Mouse (Mus musculus): ENCODE results near the gene Pah. TPM values are rescaled to one million over a fixed set of nuclear protein-coding genes. Genes with fewer than 3 reads are reported as not detected.

Pah gene
- polyA plus RNA-seq, 1 experiment from 2014 or later, result not detected

DNA sequence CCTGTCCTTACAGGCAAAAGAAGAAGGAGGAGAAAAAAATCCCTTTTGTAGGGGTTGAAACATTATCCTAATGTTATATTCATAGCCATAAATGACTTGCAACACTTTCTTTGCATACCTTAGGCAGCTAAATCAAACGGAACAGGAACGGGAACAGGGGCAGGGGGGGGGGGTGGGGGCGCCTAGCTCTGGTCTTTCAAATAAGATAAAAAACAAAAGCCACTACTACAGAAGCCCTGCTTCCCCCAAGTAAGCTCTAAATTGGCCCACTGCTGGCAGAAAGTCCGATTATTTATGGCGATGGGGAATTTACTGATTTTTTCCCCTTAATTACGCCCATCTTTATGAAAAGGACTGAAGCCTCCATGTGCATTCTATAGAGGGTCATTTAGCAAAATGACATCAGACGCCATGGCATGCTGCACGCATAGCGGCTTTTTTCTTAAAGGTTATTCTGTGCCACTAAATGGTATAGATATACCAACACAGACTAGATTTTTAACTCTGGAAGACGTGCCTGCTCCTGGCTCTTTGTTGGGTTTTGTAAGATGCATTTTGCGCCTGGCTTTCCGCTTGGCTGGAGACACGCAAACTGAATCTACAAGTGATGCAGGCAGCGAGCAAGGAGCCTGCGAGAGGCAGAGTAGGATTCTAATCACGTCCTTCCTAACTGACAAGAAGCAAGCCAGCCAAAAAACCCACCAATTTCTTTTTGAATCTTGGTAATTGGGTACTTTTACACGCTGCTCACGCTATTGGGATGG, 32.2 kb upstream of the Pah start:
- Histone ChIP-seq H3K4me1 (ENCODE audit: control insufficient read depth, insufficient read depth, low read length) (peaks cover 13% of the 10 kb centered on the region; the same call in 1 of the 2 replicates), H3K4me2 (ENCODE audit: low read depth, low read length) (no peak overlapping the region), H3K9ac (ENCODE audit: low read depth, low read length) (no peak overlapping the region), H3K9me3 (ENCODE audit: control insufficient read depth, low read length) (no peaks in the 10 kb centered on the region), H3K36me3 (ENCODE audit: control insufficient read depth, insufficient read depth, low read length) (no peaks in the 10 kb centered on the region), H3K27ac (replicated peaks; ENCODE audit: low read depth, low read length) (no peak overlapping the region), H3K4me3 (ENCODE audit: low read depth, low read length) (no peak overlapping the region), H3K27me3 (replicated peaks; ENCODE audit: control insufficient read depth, insufficient read depth, low read length) (peaks cover 97% of the 10 kb centered on the region)
- ATAC-seq (ENCODE audit: low read depth) (no peak), DNase-seq (ENCODE audit: low spot score) (peak; percentile 47)
- 2% methylated on average over 18 of the region's 18 CpGs for WGBS

DNA sequence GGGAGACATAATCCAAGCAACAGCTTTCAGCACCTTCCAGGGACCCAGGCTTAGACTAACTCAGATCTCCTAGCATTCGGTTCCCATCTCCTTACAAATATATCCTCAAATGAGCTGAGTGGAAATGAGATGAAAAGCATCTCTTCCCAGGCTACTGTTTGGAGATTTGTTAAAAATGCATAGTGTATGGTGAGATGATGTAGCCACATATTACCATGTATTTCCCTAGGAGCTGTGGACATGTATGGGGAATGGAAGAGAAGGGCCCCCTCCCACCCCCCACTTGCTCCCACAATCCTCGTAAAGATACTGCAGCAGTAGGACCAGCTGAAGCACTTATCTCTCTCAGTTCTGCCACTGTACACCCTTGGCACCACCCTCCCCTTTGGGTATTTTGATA, 31.3 kb upstream of the Pah start:
- Histone ChIP-seq H3K27me3 (replicated peaks; ENCODE audit: control insufficient read depth, insufficient read depth, low read length) (peaks cover 97% of the 10 kb centered on the region), H3K4me1 (ENCODE audit: control insufficient read depth, insufficient read depth, low read length) (peaks cover 18% of the 10 kb centered on the region), H3K9me3 (ENCODE audit: control insufficient read depth, low read length) (no peaks in the 10 kb centered on the region), H3K4me3 (ENCODE audit: low read depth, low read length) (no peak overlapping the region), H3K4me2 (ENCODE audit: low read depth, low read length) (no peak overlapping the region), H3K9ac (ENCODE audit: low read depth, low read length) (no peak overlapping the region), H3K36me3 (ENCODE audit: control insufficient read depth, insufficient read depth, low read length) (no peaks in the 10 kb centered on the region), H3K27ac (replicated peaks; ENCODE audit: low read depth, low read length) (no peak overlapping the region)
- ATAC-seq (ENCODE audit: low read depth) (no peak), DNase-seq (ENCODE audit: low spot score) (no peak)
- 7% methylated on average over 2 of the region's 2 CpGs for WGBS

GRCm38 (mm10) chr10:87491485-87492040, 30.0 kb upstream of the Pah start:
- no peaks in the 10 kb centered on the region for H3K36me3 ChIP-seq (ENCODE audit: control insufficient read depth, insufficient read depth, low read length)
- peak; percentile 24 for DNase-seq (ENCODE audit: low spot score)
- H3K4me1 ChIP-seq (ENCODE audit: control insufficient read depth, insufficient read depth, low read length), result peaks cover 9% of the 10 kb centered on the region
- ATAC-seq (ENCODE audit: low read depth), result no peak
- H3K27ac ChIP-seq (replicated peaks; ENCODE audit: low read depth, low read length), result no peak overlapping the region
- peaks cover 95% of the 10 kb centered on the region for H3K27me3 ChIP-seq (replicated peaks; ENCODE audit: control insufficient read depth, insufficient read depth, low read length)
- WGBS, result 0% methylated on average over 11 of the region's 11 CpGs
- H3K4me2 ChIP-seq (ENCODE audit: low read depth, low read length), result peak overlapping the region; percentile 16
- H3K4me3 ChIP-seq (ENCODE audit: low read depth, low read length), result peak overlapping the region; percentile 63; the same call in 1 of the 2 replicates
- peaks cover 5% of the 10 kb centered on the region; the same call in 1 of the 2 replicates for H3K9me3 ChIP-seq (ENCODE audit: control insufficient read depth, low read length)
- H3K9ac ChIP-seq (ENCODE audit: low read depth, low read length), result no peak overlapping the region

GRCm38 (mm10) chr10:87492332-87492660, 29.3 kb upstream of the Pah start:
- ATAC-seq (ENCODE audit: low read depth) (no peak), DNase-seq (ENCODE audit: low spot score) (no peak)
- WGBS, result under 1% methylated on average over 25 of the region's 26 CpGs

GRCm38 (mm10) chr10:87492661-87493551, 28.7 kb upstream of the Pah start:
- Histone ChIP-seq H3K9ac (ENCODE audit: low read depth, low read length) (peak overlapping the region; percentile 55), H3K4me2 (ENCODE audit: low read depth, low read length) (peak overlapping the region; percentile 88), H3K9me3 (ENCODE audit: control insufficient read depth, low read length) (peaks cover 5% of the 10 kb centered on the region; the same call in 1 of the 2 replicates), H3K27ac (replicated peaks; ENCODE audit: low read depth, low read length) (no peak overlapping the region), H3K4me3 (ENCODE audit: low read depth, low read length) (peak overlapping the region; percentile 63), H3K4me1 (ENCODE audit: control insufficient read depth, insufficient read depth, low read length) (peaks cover 9% of the 10 kb centered on the region), H3K36me3 (ENCODE audit: control insufficient read depth, insufficient read depth, low read length) (no peaks in the 10 kb centered on the region), H3K27me3 (replicated peaks; ENCODE audit: control insufficient read depth, insufficient read depth, low read length) (peaks cover 90% of the 10 kb centered on the region)
- WGBS, result under 1% methylated on average over 45 of the region's 90 CpGs
- ATAC-seq (ENCODE audit: low read depth) (peak; percentile 31), DNase-seq (ENCODE audit: low spot score) (peak; percentile 67)

More at GRCm38 (mm10) chr10:87492332-87492660, 29.3 kb upstream of the Pah start:
- H3K9me3 ChIP-seq (ENCODE audit: control insufficient read depth, low read length), result peaks cover 5% of the 10 kb centered on the region; the same call in 1 of the 2 replicates
- H3K36me3 ChIP-seq (ENCODE audit: control insufficient read depth, insufficient read depth, low read length), result no peaks in the 10 kb centered on the region
- peak overlapping the region; percentile 63 for H3K4me3 ChIP-seq (ENCODE audit: low read depth, low read length)
- peak overlapping the region; percentile 55 for H3K9ac ChIP-seq (ENCODE audit: low read depth, low read length)
- no peak overlapping the region for H3K27ac ChIP-seq (replicated peaks; ENCODE audit: low read depth, low read length)
- H3K4me1 ChIP-seq (ENCODE audit: control insufficient read depth, insufficient read depth, low read length), result peaks cover 9% of the 10 kb centered on the region
- H3K4me2 ChIP-seq (ENCODE audit: low read depth, low read length), result peak overlapping the region; percentile 88
- H3K27me3 ChIP-seq (replicated peaks; ENCODE audit: control insufficient read depth, insufficient read depth, low read length), result peaks cover 93% of the 10 kb centered on the region

DNA sequence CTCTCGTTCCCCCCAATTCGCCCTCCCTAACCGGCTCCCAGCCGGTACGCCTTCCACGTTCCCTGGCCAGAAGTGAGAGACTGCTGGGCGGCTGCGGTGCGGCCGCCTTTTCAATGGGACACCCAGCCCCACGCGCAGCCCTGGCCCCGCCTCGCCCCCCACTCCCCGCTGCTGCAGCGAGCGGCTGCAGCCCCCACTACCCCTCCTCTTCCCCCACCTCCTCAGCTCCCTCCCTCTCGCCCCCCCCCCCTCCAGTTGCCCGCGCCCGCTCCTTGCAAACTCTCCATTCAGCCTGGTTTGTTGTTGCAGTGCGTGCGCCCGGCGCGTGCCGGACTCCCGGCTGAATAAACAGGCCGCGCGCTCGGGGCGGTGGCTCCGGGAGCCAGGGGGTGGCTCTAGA, 28.0 kb upstream of the Pah start, which contains the start of gene Ascl1:
Gene Ascl1 (minus strand): TSS at position 85 of the 400 bp plus-strand sequence.
- H3K27me3 ChIP-seq (replicated peaks; ENCODE audit: control insufficient read depth, insufficient read depth, low read length), result peaks cover 89% of the 10 kb centered on the region
- peak; percentile 45 for DNase-seq (ENCODE audit: low spot score)
- peak within 1 kb of the TSS; percentile 88 for H3K4me2 ChIP-seq (ENCODE audit: low read depth, low read length)
- H3K4me3 ChIP-seq (ENCODE audit: low read depth, low read length), result peak within 1 kb of the TSS; percentile 63
- H3K4me1 ChIP-seq (ENCODE audit: control insufficient read depth, insufficient read depth, low read length), result peaks cover 9% of the 10 kb centered on the region
- H3K27ac ChIP-seq (replicated peaks; ENCODE audit: low read depth, low read length), result no peak within 1 kb of the TSS
- H3K9ac ChIP-seq (ENCODE audit: low read depth, low read length), result peak within 1 kb of the TSS; percentile 55
- H3K9me3 ChIP-seq (ENCODE audit: control insufficient read depth, low read length), result peaks cover 5% of the 10 kb centered on the region; the same call in 1 of the 2 replicates
- 0% methylated on average over 31 of the region's 34 CpGs for WGBS
- peak; percentile 43 for ATAC-seq (ENCODE audit: low read depth)
- H3K36me3 ChIP-seq (ENCODE audit: control insufficient read depth, insufficient read depth, low read length), result no peaks in the 10 kb centered on the region

DNA sequence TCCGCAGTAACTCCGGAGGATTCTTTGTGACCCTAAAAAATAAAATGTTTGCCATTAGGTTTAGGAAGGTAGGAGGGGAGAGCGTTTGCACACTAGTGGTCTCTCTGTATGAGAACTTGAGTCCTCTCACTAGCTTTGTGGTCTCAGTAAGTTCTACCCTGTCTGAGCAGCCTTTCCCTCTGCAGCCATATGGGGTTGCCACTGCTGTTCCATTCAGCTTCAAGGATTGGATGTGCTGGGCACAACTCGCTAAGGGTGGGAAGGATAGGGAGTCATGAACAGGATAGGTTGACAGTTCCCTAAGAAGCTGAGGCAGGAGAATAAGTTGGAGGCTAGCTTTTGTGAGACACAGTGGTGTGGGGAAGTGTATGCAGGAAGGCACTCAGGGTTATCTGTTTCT, 27.4 kb upstream of the Pah start:
- H3K4me1 ChIP-seq (ENCODE audit: control insufficient read depth, insufficient read depth, low read length), result peaks cover 9% of the 10 kb centered on the region
- ATAC-seq (ENCODE audit: low read depth) (no peak), DNase-seq (ENCODE audit: low spot score) (no peak)
- WGBS, result 2% methylated on average over 4 of the region's 4 CpGs
- H3K9ac ChIP-seq (ENCODE audit: low read depth, low read length), result no peak overlapping the region
- peak overlapping the region; percentile 63 for H3K4me3 ChIP-seq (ENCODE audit: low read depth, low read length)
- H3K4me2 ChIP-seq (ENCODE audit: low read depth, low read length), result peak overlapping the region; percentile 88
- no peak overlapping the region for H3K27ac ChIP-seq (replicated peaks; ENCODE audit: low read depth, low read length)
- H3K9me3 ChIP-seq (ENCODE audit: control insufficient read depth, low read length), result peaks cover 5% of the 10 kb centered on the region; the same call in 1 of the 2 replicates
- peaks cover 89% of the 10 kb centered on the region for H3K27me3 ChIP-seq (replicated peaks; ENCODE audit: control insufficient read depth, insufficient read depth, low read length)
- no peaks in the 10 kb centered on the region for H3K36me3 ChIP-seq (ENCODE audit: control insufficient read depth, insufficient read depth, low read length)

DNA sequence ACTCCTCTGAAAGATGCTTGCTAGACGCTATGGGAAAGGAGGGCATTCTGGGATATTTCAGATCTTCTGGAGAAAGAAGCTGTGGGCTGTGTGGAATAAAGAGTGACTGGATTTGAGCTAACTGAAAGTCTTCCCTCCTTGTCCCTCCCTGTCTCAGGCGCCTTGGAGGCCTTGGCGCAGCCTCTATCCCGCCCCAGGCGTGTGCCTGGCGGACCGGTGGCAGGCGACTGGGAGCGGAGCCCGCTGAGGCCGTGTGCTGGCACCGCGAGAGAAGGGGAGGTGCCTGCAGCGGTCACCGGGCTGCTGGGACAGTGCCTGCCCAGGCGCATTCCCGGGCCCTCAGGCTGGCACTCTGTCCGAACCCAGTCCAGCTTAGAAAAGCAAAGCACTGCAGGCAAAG, 27.0 kb upstream of the Pah start:
- 2% methylated on average over 10 of the region's 18 CpGs for WGBS
- DNase-seq (ENCODE audit: low spot score), result no peak
- Histone ChIP-seq H3K9me3 (ENCODE audit: control insufficient read depth, low read length) (peaks cover 5% of the 10 kb centered on the region; the same call in 1 of the 2 replicates), H3K4me3 (ENCODE audit: low read depth, low read length) (peak overlapping the region; percentile 63), H3K9ac (ENCODE audit: low read depth, low read length) (no peak overlapping the region), H3K36me3 (ENCODE audit: control insufficient read depth, insufficient read depth, low read length) (no peaks in the 10 kb centered on the region), H3K27me3 (replicated peaks; ENCODE audit: control insufficient read depth, insufficient read depth, low read length) (peaks cover 85% of the 10 kb centered on the region), H3K27ac (replicated peaks; ENCODE audit: low read depth, low read length) (no peak overlapping the region), H3K4me2 (ENCODE audit: low read depth, low read length) (peak overlapping the region; percentile 88), H3K4me1 (ENCODE audit: control insufficient read depth, insufficient read depth, low read length) (peaks cover 9% of the 10 kb centered on the region)
- 0 out of 2 replicates have a peak, but pooled peaks have one; percentile 27 for ATAC-seq (ENCODE audit: low read depth)
